Mouse (Mus musculus) G1E (cell line): ENCODE measurements around the gene Mrps31.

Source experiments
- CTCF ChIP-seq: IDR thresholded peaks from 2 replicates; pipeline ENCODE4 v1.5.1; 2012; ENCODE audit warnings: low read depth, low read length, inconsistent platforms, mixed read lengths
- GATA1 ChIP-seq: IDR thresholded peaks from 2 replicates; pipeline ENCODE4 v1.6.1; 2012; ENCODE audit warnings: borderline replicate concordance, low read length, inconsistent platforms, mixed read lengths
- POLR2AphosphoS5 ChIP-seq: IDR thresholded peaks from 2 replicates; pipeline ENCODE4 v1.6.1; 2012; ENCODE audit warnings: low read depth, low read length, inconsistent platforms; ENCODE audit not compliant: insufficient replicate concordance
- TAL1 ChIP-seq: conservative IDR thresholded peaks from 2 replicates; pipeline ENCODE4 v1.6.1; 2012; ENCODE audit warnings: low read depth, low read length, inconsistent platforms, mixed read lengths

GRCm38 (mm10) chr8:22400593-22400992, 10.6 kb upstream of the Mrps31 start:
- TF ChIP-seq CTCF (no peak), TAL1 (no peak), GATA1 (no peak), POLR2AphosphoS5 (no peak)
